Mouse (Mus musculus) bone marrow macrophage, adult 2 months (primary cell): Measurements from ENCODE around the gene Fbxl17.

Experiments
- CTCF ChIP-seq: IDR thresholded peaks from 2 replicates; pipeline ENCODE4 v1.5.1; 2012; ENCODE audit warnings: low read depth, mild to moderate bottlenecking, low read length, moderate library complexity
- POLR2A ChIP-seq: IDR thresholded peaks from 2 replicates; pipeline ENCODE4 v1.6.1; 2012; ENCODE audit warnings: mild to moderate bottlenecking, low read depth, low read length, borderline replicate concordance

GRCm38 (mm10) chr17:63489525-63489924 is 10.3 kb downstream of the Fbxl17 start:
- TF ChIP-seq CTCF (no peak), POLR2A (no peak)
